Mouse (Mus musculus) liver, embryonic 15.5 days (tissue): Measurements from ENCODE around the gene Krt26. TPM values are rescaled to one million over a fixed set of nuclear protein-coding genes. Genes with fewer than 3 reads are reported as not detected.

Experiments used
- ATAC-seq: fragments of 200-750 bp; cut with Nextera tagmentation; 2 replicates; pipeline ENCODE4 v1.8.0; 2017; ENCODE audit warnings: moderate number of reproducible peaks, mild to moderate bottlenecking, moderate library complexity; ENCODE audit not compliant: insufficient read depth
- H3K27ac ChIP-seq: fragments of 300-500 bp; sonication (generic); replicated peaks from 2 replicates; pipeline ENCODE4 v1.5.1; 2015; ENCODE audit warnings: mild to moderate bottlenecking, inconsistent platforms
- H3K27me3 ChIP-seq: fragments of 300-500 bp; sonication (generic); 2 replicates; pipeline ENCODE4 v1.6.1; 2015; ENCODE audit warnings: mild to moderate bottlenecking, inconsistent platforms
- H3K36me3 ChIP-seq: fragments of 300-500 bp; sonication (generic); replicated peaks from 2 replicates; pipeline ENCODE4 v1.6.1; 2015; ENCODE audit warnings: moderate library complexity, mild to moderate bottlenecking, inconsistent platforms
- H3K4me1 ChIP-seq: fragments of 300-500 bp; sonication (generic); replicated peaks from 2 replicates; pipeline ENCODE4 v1.6.1; 2015; ENCODE audit warnings: inconsistent platforms
- H3K4me2 ChIP-seq: fragments of 300-500 bp; sonication (generic); 2 replicates; pipeline ENCODE4 v1.6.1; 2015; ENCODE audit warnings: moderate library complexity, mild to moderate bottlenecking, inconsistent platforms
- H3K4me3 ChIP-seq: fragments of 300-500 bp; sonication (generic); replicated peaks from 2 replicates; pipeline ENCODE4 v1.5.1; 2015; ENCODE audit warnings: mild to moderate bottlenecking, inconsistent platforms
- H3K9ac ChIP-seq: fragments of 300-500 bp; sonication (generic); 2 replicates; pipeline ENCODE4 v1.6.1; 2015; ENCODE audit warnings: moderate library complexity, mild to moderate bottlenecking, inconsistent platforms
- H3K9me3 ChIP-seq: fragments of 300-500 bp; sonication (generic); replicated peaks from 2 replicates; pipeline ENCODE4 v1.6.1; 2016; ENCODE audit warnings: inconsistent platforms
- WGBS: fragments of 180-500 bp; shearing (Covaris S2); methylation state at CpG from one replicate; pipeline ENCODE4 v1.1.7; 2015; ENCODE audit warnings: mixed read lengths; ENCODE audit not compliant: insufficient replicate concordance; 5-methylcytosine and 5-hydroxymethylcytosine counted together
- polyA plus RNA-seq: library from polyadenylated mRNA; unstranded; fragments of >200 nt; fragmentation: Nextera tagmentation; extraction: Ambion mirVana; gene quantifications from 2 replicates; pipeline ENCODE4 v1.2.1, GENCODE M21; 2015

Gene Krt26
- polyA plus RNA-seq, 1 experiment from 2014 or later = not detected

DNA sequence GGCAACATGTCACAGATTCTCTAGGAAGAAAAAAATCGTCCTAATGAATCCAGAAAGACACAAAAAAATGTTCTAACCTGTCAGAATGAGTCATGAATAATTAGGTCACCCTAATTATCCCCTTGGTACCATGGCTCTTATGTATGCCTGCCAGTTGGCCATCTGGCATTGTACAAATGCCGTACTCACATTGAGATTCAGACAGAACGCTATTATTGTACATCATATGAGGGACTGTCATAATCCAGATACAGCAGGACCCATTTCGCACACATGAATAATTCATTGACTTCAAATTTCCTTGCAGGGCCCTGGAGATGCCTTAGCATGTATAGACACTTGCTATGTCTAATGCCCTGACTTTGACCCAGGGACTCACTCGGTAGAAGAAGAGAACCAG lies 53.8 kb downstream of the Krt26 start:
- H3K4me1 ChIP-seq = no peaks in the 10 kb centered on the region
- H3K27ac ChIP-seq = no peak overlapping the region
- no peak overlapping the region for H3K4me2 ChIP-seq
- no peaks in the 10 kb centered on the region for H3K36me3 ChIP-seq
- no peaks in the 10 kb centered on the region for H3K9me3 ChIP-seq
- H3K27me3 ChIP-seq = no peaks in the 10 kb centered on the region
- H3K9ac ChIP-seq = no peak overlapping the region
- ATAC-seq = no peak
- WGBS = 63% methylated on average over 5 of the region's 5 CpGs
- no peak overlapping the region for H3K4me3 ChIP-seq

GRCm38 (mm10) chr11:99283334-99283733 lies 54.4 kb downstream of the Krt26 start:
- Histone ChIP-seq H3K4me3 (no peak overlapping the region), H3K27ac (no peak overlapping the region), H3K9ac (no peak overlapping the region), H3K4me2 (no peak overlapping the region), H3K27me3 (no peaks in the 10 kb centered on the region), H3K36me3 (no peaks in the 10 kb centered on the region), H3K9me3 (no peaks in the 10 kb centered on the region), H3K4me1 (no peaks in the 10 kb centered on the region)
- no peak for ATAC-seq
- WGBS = 25% methylated on average over 4 of the region's 4 CpGs

GRCm38 (mm10) chr11:99281116-99281515 lies 56.6 kb downstream of the Krt26 start:
- H3K27ac ChIP-seq = no peak overlapping the region
- H3K9me3 ChIP-seq = no peaks in the 10 kb centered on the region
- no peaks in the 10 kb centered on the region for H3K27me3 ChIP-seq
- no peak overlapping the region for H3K4me2 ChIP-seq
- H3K36me3 ChIP-seq = no peaks in the 10 kb centered on the region
- WGBS = 62% methylated on average over 9 of the region's 9 CpGs
- ATAC-seq = no peak
- H3K9ac ChIP-seq = no peak overlapping the region
- no peaks in the 10 kb centered on the region for H3K4me1 ChIP-seq
- no peak overlapping the region for H3K4me3 ChIP-seq

GRCm38 (mm10) chr11:99279986-99280385 lies 57.8 kb downstream of the Krt26 start:
- 47% methylated on average over 5 of the region's 5 CpGs for WGBS

More at GRCm38 (mm10) chr11:99279986-99280385, 57.8 kb downstream of the Krt26 start:
- Histone ChIP-seq H3K4me3 (no peak overlapping the region), H3K27ac (no peak overlapping the region), H3K9ac (no peak overlapping the region), H3K4me1 (no peaks in the 10 kb centered on the region), H3K36me3 (no peaks in the 10 kb centered on the region), H3K9me3 (no peaks in the 10 kb centered on the region), H3K27me3 (no peaks in the 10 kb centered on the region), H3K4me2 (no peak overlapping the region)
- no peak for ATAC-seq

Other genes with a start within 250 kb of the Krt26 start
- 0.29 and 0.46 TPM in 2 replicates for gene Tns4, start 248.7 kb downstream of the Krt26 start, polyA plus RNA-seq
- 0.15 and 0.31 TPM in 2 replicates for gene Ccr7, start 182.9 kb downstream of the Krt26 start, polyA plus RNA-seq
- 62.2 and 66.5 TPM in 2 replicates for gene Smarce1, start 106.9 kb downstream of the Krt26 start, polyA plus RNA-seq
- 0.06 and 0.07 TPM in 2 replicates for gene Krt222, start 93.9 kb downstream of the Krt26 start, polyA plus RNA-seq
- not detected in 2 replicates for gene Krt24, start 52.7 kb downstream of the Krt26 start, polyA plus RNA-seq
- gene Krt25, start 15.0 kb downstream of the Krt26 start, polyA plus RNA-seq = not detected in 2 replicates
- gene Krt27, start 13.1 kb upstream of the Krt26 start, polyA plus RNA-seq = not detected in 2 replicates
- gene Krt28, start 36.9 kb upstream of the Krt26 start, polyA plus RNA-seq = not detected in 2 replicates
- 2.1 and 3.1 TPM in 2 replicates for gene Krt10, start 51.4 kb upstream of the Krt26 start, polyA plus RNA-seq
- not detected in 2 replicates for gene Krt12, start 84.3 kb upstream of the Krt26 start, polyA plus RNA-seq
- 33.2 and 34.0 TPM in 2 replicates for gene Krt20, start 100.2 kb upstream of the Krt26 start, polyA plus RNA-seq
- gene Krt23, start 155.2 kb upstream of the Krt26 start, polyA plus RNA-seq = 1.0 and 1.2 TPM in 2 replicates
- not detected in 2 replicates for gene Krt39, start 183.4 kb upstream of the Krt26 start, polyA plus RNA-seq
- gene Krt40, start 205.2 kb upstream of the Krt26 start, polyA plus RNA-seq = not detected in 2 replicates
- not detected in 2 replicates for gene Krtap3-3, start 212.9 kb upstream of the Krt26 start, polyA plus RNA-seq
- gene Krtap3-2, start 218.9 kb upstream of the Krt26 start, polyA plus RNA-seq = not detected in 2 replicates
- gene Gm11939, start 221.5 kb upstream of the Krt26 start, polyA plus RNA-seq = not detected in 2 replicates
- not detected in 2 replicates for gene Krtap3-1, start 228.7 kb upstream of the Krt26 start, polyA plus RNA-seq
- gene Krtap1-5, start 243.1 kb upstream of the Krt26 start, polyA plus RNA-seq = not detected in 2 replicates
- not detected in 2 replicates for gene Krtap1-4, start 245.7 kb upstream of the Krt26 start, polyA plus RNA-seq